In genomic region chr3:116211639-116212038, GRCm38 (mm10) we compare ENCODE assay signal across 18 mouse cellular contexts. TPM values are rescaled to one million over a fixed set of nuclear protein-coding genes. Genes with fewer than 3 reads are reported as not detected.
"Had no signal": no experiment of that assay in that cellular context is flagged by ENCODE, and none has a peak within 500 bp of the region (broad histone marks: within the 10 kb centered on the region; RNA-seq: fewer than 3 reads in every experiment).

No protein-coding gene starts in this region.

- H3K9me3 ChIP-seq: intestine, embryonic 15.5 days; limb, embryonic 10.5 days; limb, embryonic 13.5 days; liver, embryonic 12.5 days; liver, embryonic 15.5 days had no signal

- DNase-seq: kidney, adult 11 months; kidney, adult 9 months; kidney, postnatal 25 days; layer of hippocampus, adult 9-11 months; liver; midbrain, embryonic 14.5 days; thymus, postnatal 25 days had no signal

- H3K27ac ChIP-seq: intestine, embryonic 15.5 days; kidney, postnatal 0 days; layer of hippocampus, adult 2 months; limb, embryonic 10.5 days; limb, embryonic 13.5 days; liver, embryonic 12.5 days; liver, embryonic 15.5 days had no signal

- H3K36me3 ChIP-seq: intestine, embryonic 15.5 days; limb, embryonic 10.5 days; limb, embryonic 13.5 days; liver, embryonic 12.5 days; liver, embryonic 15.5 days had no signal

- ATAC-seq: intestine, embryonic 15.5 days; liver, embryonic 12.5 days had no signal

- H3K9ac ChIP-seq: intestine, embryonic 15.5 days; limb, embryonic 13.5 days; liver, embryonic 12.5 days; liver, embryonic 15.5 days; lung, embryonic 14.5 days had no signal

- H3K27me3 ChIP-seq: intestine, embryonic 15.5 days; limb, embryonic 13.5 days; liver, embryonic 12.5 days; liver, embryonic 15.5 days had no signal

- H3K4me2 ChIP-seq: intestine, embryonic 15.5 days; limb, embryonic 13.5 days; liver, embryonic 12.5 days; liver, embryonic 15.5 days; lung, embryonic 14.5 days; midbrain, embryonic 11.5 days had no signal

- H3K4me3 ChIP-seq: intestine, embryonic 15.5 days; layer of hippocampus, adult 2 months; limb, embryonic 10.5 days; limb, embryonic 13.5 days; liver, embryonic 12.5 days; liver, embryonic 15.5 days had no signal

- H3K4me1 ChIP-seq: limb, embryonic 10.5 days; liver, embryonic 12.5 days had no signal

RNA-seq across cellular contexts. Expression of gene Gpr88, which starts 41.7 kb away (rescaled TPM):
- total RNA-seq: megakaryocyte progenitor cell, adult 5-6 weeks; megakaryocyte-erythroid progenitor cell, adult 5-6 weeks had no signal
